Mouse (Mus musculus): Measurements from ENCODE around the gene C2cd4a. TPM values are rescaled to one million over a fixed set of nuclear protein-coding genes. Genes with fewer than 3 reads are reported as not detected.

Gene C2cd4a
- polyA plus RNA-seq, 1 experiment from 2014 or later, result 0.46 TPM

DNA sequence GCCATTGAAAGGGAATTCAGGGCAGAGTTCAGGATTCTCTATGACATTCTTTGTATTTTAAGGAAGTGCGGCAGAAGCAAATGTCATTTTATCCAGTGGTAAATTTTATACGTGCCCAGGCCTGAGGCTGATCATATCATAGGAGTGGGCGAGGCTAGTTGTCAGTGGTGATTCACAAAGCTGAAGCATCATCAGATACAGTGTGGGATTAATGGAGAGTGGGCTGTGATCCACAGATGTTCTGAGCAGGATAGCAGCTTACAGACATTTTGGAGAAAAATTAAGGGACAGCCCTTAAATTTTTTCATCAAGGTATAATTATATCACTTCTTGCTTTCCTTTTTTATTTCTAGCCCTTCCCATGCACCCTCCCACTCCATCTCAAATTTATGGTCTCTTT lies 48.7 kb downstream of the C2cd4a start:
- WGBS, result 80% methylated on average over 3 of the region's 3 CpGs
- peaks cover 2% of the 10 kb centered on the region; the same call in 1 of the 2 replicates for H3K4me1 ChIP-seq (ENCODE audit: control insufficient read depth, insufficient read depth, low read depth, low read length)
- ATAC-seq, result no peak
- no peak overlapping the region for H3K27ac ChIP-seq (ENCODE audit: low read depth, low read length)
- no peaks in the 10 kb centered on the region for H3K27me3 ChIP-seq (replicated peaks; ENCODE audit: control insufficient read depth, insufficient read depth, low read length)
- no peak overlapping the region for H3K4me2 ChIP-seq (ENCODE audit: low read length)
- no peaks in the 10 kb centered on the region; the same call in 1 of the 2 replicates for H3K9me3 ChIP-seq (ENCODE audit: control insufficient read depth, low read length)
- H3K36me3 ChIP-seq (ENCODE audit: control insufficient read depth, insufficient read depth, low read length), result no peaks in the 10 kb centered on the region
- no peak overlapping the region for H3K4me3 ChIP-seq (ENCODE audit: low read length)
- no peak overlapping the region for H3K9ac ChIP-seq (ENCODE audit: low read depth, low read length)

DNA sequence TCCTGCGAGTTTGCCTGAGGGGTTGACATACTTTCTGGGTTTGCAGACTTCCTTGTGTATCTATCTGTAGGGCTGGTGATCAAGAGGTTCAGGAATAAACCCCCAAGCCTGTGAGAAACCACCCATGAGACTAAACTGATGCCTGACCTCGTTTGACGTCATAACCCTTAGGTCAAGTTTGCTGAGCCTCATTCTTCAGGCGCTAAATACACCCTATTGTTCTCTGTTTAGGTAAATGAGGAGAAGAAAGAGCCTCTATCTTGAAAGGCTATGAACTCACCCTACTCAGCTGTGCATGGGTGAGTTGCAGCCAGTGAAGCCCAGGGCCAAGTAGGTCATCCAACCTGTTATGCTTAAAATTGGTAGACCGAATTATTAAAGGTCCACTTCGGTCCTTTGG lies 49.3 kb downstream of the C2cd4a start:
- ATAC-seq, result no peak
- WGBS, result 72% methylated on average over 6 of the region's 6 CpGs
- Histone ChIP-seq H3K27ac (ENCODE audit: low read depth, low read length) (no peak overlapping the region), H3K4me2 (ENCODE audit: low read length) (no peak overlapping the region), H3K9ac (ENCODE audit: low read depth, low read length) (no peak overlapping the region), H3K27me3 (replicated peaks; ENCODE audit: control insufficient read depth, insufficient read depth, low read length) (no peaks in the 10 kb centered on the region), H3K4me3 (ENCODE audit: low read length) (no peak overlapping the region), H3K9me3 (ENCODE audit: control insufficient read depth, low read length) (no peaks in the 10 kb centered on the region; the same call in 1 of the 2 replicates), H3K36me3 (ENCODE audit: control insufficient read depth, insufficient read depth, low read length) (no peaks in the 10 kb centered on the region), H3K4me1 (ENCODE audit: control insufficient read depth, insufficient read depth, low read depth, low read length) (peaks cover 2% of the 10 kb centered on the region; the same call in 1 of the 2 replicates)

Other genes starting within 250 kb of the C2cd4a start
- 0.34 and 0.39 TPM in 2 replicates for gene C2cd4b, start 72.9 kb downstream of the C2cd4a start, polyA plus RNA-seq (2015; fragmentation: Nextera tagmentation; extraction: Ambion mirVana)
- gene Vps13c, start 8.1 kb upstream of the C2cd4a start, polyA plus RNA-seq (2015; fragmentation: Nextera tagmentation; extraction: Ambion mirVana), result 8.1 and 9.3 TPM in 2 replicates